Mouse (Mus musculus): ENCODE results near the gene Tm9sf4. TPM values are rescaled to one million over a fixed set of nuclear protein-coding genes. Genes with fewer than 3 reads are reported as not detected.

The Tm9sf4 gene
- polyA plus RNA-seq, 1 experiment from 2014 or later = 85.6 TPM

GRCm38 (mm10) chr2:153194255-153194654 lies 33.2 kb downstream of the Tm9sf4 start:
- Histone ChIP-seq H3K27me3 (replicated peaks) (no peaks in the 10 kb centered on the region), H3K4me2 (no peak overlapping the region), H3K4me1 (no peaks in the 10 kb centered on the region), H3K9ac (no peak overlapping the region), H3K4me3 (replicated peaks) (no peak overlapping the region), H3K27ac (no peak overlapping the region), H3K36me3 (peaks cover 56% of the 10 kb centered on the region), H3K9me3 (no peaks in the 10 kb centered on the region)
- ATAC-seq (ENCODE audit: insufficient read depth, low FRiP score, low read depth) = 0 out of 2 replicates have a peak, but pooled peaks have one; percentile 42
- WGBS = 90% methylated on average over 3 of the region's 3 CpGs

GRCm38 (mm10) chr2:153198485-153198884 lies 37.4 kb downstream of the Tm9sf4 start:
- Histone ChIP-seq H3K4me3 (replicated peaks) (no peak overlapping the region), H3K9ac (no peak overlapping the region), H3K9me3 (no peaks in the 10 kb centered on the region), H3K27ac (no peak overlapping the region), H3K4me2 (no peak overlapping the region), H3K4me1 (no peaks in the 10 kb centered on the region), H3K36me3 (peaks cover 56% of the 10 kb centered on the region), H3K27me3 (replicated peaks) (no peaks in the 10 kb centered on the region)
- WGBS = 66% methylated on average over 5 of the region's 5 CpGs
- ATAC-seq (ENCODE audit: insufficient read depth, low FRiP score, low read depth) = no peak

GRCm38 (mm10) chr2:153199114-153199513 lies 38.0 kb downstream of the Tm9sf4 start:
- no peak overlapping the region for H3K27ac ChIP-seq
- H3K9ac ChIP-seq = no peak overlapping the region
- H3K4me1 ChIP-seq = no peaks in the 10 kb centered on the region
- no peak overlapping the region for H3K4me3 ChIP-seq (replicated peaks)
- no peak for ATAC-seq (ENCODE audit: insufficient read depth, low FRiP score, low read depth)
- H3K9me3 ChIP-seq = no peaks in the 10 kb centered on the region
- WGBS = 78% methylated on average over 2 of the region's 2 CpGs
- no peak overlapping the region for H3K4me2 ChIP-seq
- H3K27me3 ChIP-seq (replicated peaks) = no peaks in the 10 kb centered on the region
- peaks cover 54% of the 10 kb centered on the region for H3K36me3 ChIP-seq

GRCm38 (mm10) chr2:153202766-153203165 lies 41.7 kb downstream of the Tm9sf4 start:
- H3K27ac ChIP-seq = no peak overlapping the region
- no peaks in the 10 kb centered on the region for H3K4me1 ChIP-seq
- H3K9ac ChIP-seq = no peak overlapping the region
- H3K4me2 ChIP-seq = no peak overlapping the region
- no peaks in the 10 kb centered on the region for H3K27me3 ChIP-seq (replicated peaks)
- 68% methylated on average over 1 of the region's 1 CpGs for WGBS
- peaks cover 33% of the 10 kb centered on the region for H3K36me3 ChIP-seq
- H3K4me3 ChIP-seq (replicated peaks) = no peak overlapping the region
- no peak for ATAC-seq (ENCODE audit: insufficient read depth, low FRiP score, low read depth)
- H3K9me3 ChIP-seq = no peaks in the 10 kb centered on the region

GRCm38 (mm10) chr2:153208149-153208548 lies 47.0 kb downstream of the Tm9sf4 start:
- 93% methylated on average over 2 of the region's 2 CpGs for WGBS
- no peak overlapping the region for H3K4me2 ChIP-seq
- no peak overlapping the region for H3K27ac ChIP-seq

GRCm38 (mm10) chr2:153209286-153209685 lies 48.2 kb downstream of the Tm9sf4 start:
- ATAC-seq (ENCODE audit: insufficient read depth, low FRiP score, low read depth) = no peak
- 85% methylated on average over 5 of the region's 5 CpGs for WGBS
- Histone ChIP-seq H3K4me3 (replicated peaks) (no peak overlapping the region), H3K9me3 (no peaks in the 10 kb centered on the region), H3K36me3 (peaks cover 20% of the 10 kb centered on the region), H3K27ac (no peak overlapping the region), H3K4me2 (no peak overlapping the region), H3K27me3 (replicated peaks) (no peaks in the 10 kb centered on the region), H3K9ac (no peak overlapping the region), H3K4me1 (no peaks in the 10 kb centered on the region)

More at GRCm38 (mm10) chr2:153208149-153208548, 47.0 kb downstream of the Tm9sf4 start:
- Histone ChIP-seq H3K9me3 (no peaks in the 10 kb centered on the region), H3K36me3 (peaks cover 25% of the 10 kb centered on the region), H3K27me3 (replicated peaks) (no peaks in the 10 kb centered on the region), H3K9ac (no peak overlapping the region), H3K4me1 (no peaks in the 10 kb centered on the region), H3K4me3 (replicated peaks) (no peak overlapping the region)
- ATAC-seq (ENCODE audit: insufficient read depth, low FRiP score, low read depth) = no peak

GRCm38 (mm10) chr2:153211451-153211850 lies 50.3 kb downstream of the Tm9sf4 start:
- peaks cover 18% of the 10 kb centered on the region for H3K36me3 ChIP-seq
- no peaks in the 10 kb centered on the region for H3K27me3 ChIP-seq (replicated peaks)
- no peak overlapping the region for H3K27ac ChIP-seq
- ATAC-seq (ENCODE audit: insufficient read depth, low FRiP score, low read depth) = no peak
- H3K4me2 ChIP-seq = no peak overlapping the region
- WGBS = 91% methylated on average over 5 of the region's 5 CpGs
- H3K9me3 ChIP-seq = no peaks in the 10 kb centered on the region
- H3K9ac ChIP-seq = no peak overlapping the region
- no peaks in the 10 kb centered on the region for H3K4me1 ChIP-seq
- no peak overlapping the region for H3K4me3 ChIP-seq (replicated peaks)

GRCm38 (mm10) chr2:153213351-153213750 lies 52.2 kb downstream of the Tm9sf4 start:
- Histone ChIP-seq H3K36me3 (peaks cover 14% of the 10 kb centered on the region), H3K9ac (no peak overlapping the region), H3K4me3 (replicated peaks) (no peak overlapping the region), H3K27ac (no peak overlapping the region), H3K27me3 (replicated peaks) (no peaks in the 10 kb centered on the region), H3K9me3 (no peaks in the 10 kb centered on the region), H3K4me2 (no peak overlapping the region), H3K4me1 (no peaks in the 10 kb centered on the region)
- no peak for ATAC-seq (ENCODE audit: insufficient read depth, low FRiP score, low read depth)
- WGBS = 71% methylated on average over 4 of the region's 4 CpGs

- no peaks in the 10 kb centered on the region for H3K9me3 ChIP-seq
- 0 out of 2 replicates have a peak, but pooled peaks cover 3% of the 10 kb centered on the region for H3K36me3 ChIP-seq
- WGBS = 50% methylated on average over 6 of the region's 6 CpGs
- H3K27me3 ChIP-seq (replicated peaks) = no peaks in the 10 kb centered on the region
- H3K4me3 ChIP-seq (replicated peaks) = no peak overlapping the region
- no peaks in the 10 kb centered on the region for H3K4me1 ChIP-seq
- ATAC-seq (ENCODE audit: insufficient read depth, low FRiP score, low read depth) = no peak
- no peak overlapping the region for H3K4me2 ChIP-seq
- H3K27ac ChIP-seq = no peak overlapping the region
- H3K9ac ChIP-seq = no peak overlapping the region
Observed at GRCm38 (mm10) chr2:153214771-153215259, 53.7 kb downstream of the Tm9sf4 start.

- no peak overlapping the region for H3K9ac ChIP-seq
- WGBS = 78% methylated on average over 4 of the region's 4 CpGs
- H3K27ac ChIP-seq = no peak overlapping the region
- H3K4me2 ChIP-seq = no peak overlapping the region
- no peaks in the 10 kb centered on the region for H3K27me3 ChIP-seq (replicated peaks)
- no peaks in the 10 kb centered on the region for H3K4me1 ChIP-seq
- no peak for ATAC-seq (ENCODE audit: insufficient read depth, low FRiP score, low read depth)
- no peaks in the 10 kb centered on the region for H3K9me3 ChIP-seq
- 0 out of 2 replicates have a peak, but pooled peaks cover 2% of the 10 kb centered on the region for H3K36me3 ChIP-seq
- no peak overlapping the region for H3K4me3 ChIP-seq (replicated peaks)
Observed at GRCm38 (mm10) chr2:153215421-153215820, 54.3 kb downstream of the Tm9sf4 start.

GRCm38 (mm10) chr2:153217826-153218340 lies 56.8 kb downstream of the Tm9sf4 start:
- H3K27me3 ChIP-seq (replicated peaks) = no peaks in the 10 kb centered on the region
- H3K4me1 ChIP-seq = no peaks in the 10 kb centered on the region
- ATAC-seq (ENCODE audit: insufficient read depth, low FRiP score, low read depth) = no peak
- 83% methylated on average over 10 of the region's 10 CpGs for WGBS
- no peak overlapping the region for H3K4me2 ChIP-seq
- H3K4me3 ChIP-seq (replicated peaks) = no peak overlapping the region
- no peaks in the 10 kb centered on the region for H3K36me3 ChIP-seq
- H3K9me3 ChIP-seq = no peaks in the 10 kb centered on the region
- no peak overlapping the region for H3K27ac ChIP-seq
- no peak overlapping the region for H3K9ac ChIP-seq

GRCm38 (mm10) chr2:153218516-153218915 lies 57.4 kb downstream of the Tm9sf4 start:
- Histone ChIP-seq H3K9ac (no peak overlapping the region), H3K36me3 (no peaks in the 10 kb centered on the region), H3K9me3 (no peaks in the 10 kb centered on the region), H3K4me1 (no peaks in the 10 kb centered on the region), H3K4me2 (no peak overlapping the region), H3K4me3 (replicated peaks) (no peak overlapping the region), H3K27ac (no peak overlapping the region), H3K27me3 (replicated peaks) (no peaks in the 10 kb centered on the region)
- WGBS = 76% methylated on average over 3 of the region's 3 CpGs
- ATAC-seq (ENCODE audit: insufficient read depth, low FRiP score, low read depth) = no peak

GRCm38 (mm10) chr2:153221620-153222019 lies 60.5 kb downstream of the Tm9sf4 start:
- Histone ChIP-seq H3K27me3 (replicated peaks) (no peaks in the 10 kb centered on the region), H3K36me3 (no peaks in the 10 kb centered on the region), H3K4me1 (no peaks in the 10 kb centered on the region), H3K27ac (no peak overlapping the region), H3K4me3 (replicated peaks) (no peak overlapping the region), H3K9ac (no peak overlapping the region), H3K4me2 (no peak overlapping the region), H3K9me3 (no peaks in the 10 kb centered on the region)
- peak; percentile 77; the same call in 1 of the 2 replicates for ATAC-seq (ENCODE audit: insufficient read depth, low FRiP score, low read depth)
- 75% methylated on average over 4 of the region's 4 CpGs for WGBS
